Mouse (Mus musculus) MEL (cell line): ENCODE data around the gene Cenpa. TPM values are rescaled to one million over a fixed set of nuclear protein-coding genes. Genes with fewer than 3 reads are reported as not detected.

Source experiments
- DNase-seq: peaks from one replicate; pipeline ENCODE4 v3.0.0; 2011; ENCODE audit warnings: low read depth, low spot score
- H3K27ac ChIP-seq: 2 replicates; pipeline ENCODE4 v1.5.1; 2012; ENCODE audit warnings: low read depth, mild to moderate bottlenecking, control low read depth, low read length, moderate library complexity; ENCODE audit not compliant: control insufficient read depth
- H3K27me3 ChIP-seq, 2 experiments: fragments of 150-350 bp in 1 of 2; sonication (generic) in 1 of 2; 2 replicates each; pipeline ENCODE4 v1.6.1; 2012; ENCODE audit warnings: low read length in 2 of 2, mild to moderate bottlenecking in 2 of 2, improper control_type of control experiment in 1 of 2, moderate library complexity in 1 of 2; ENCODE audit not compliant: insufficient read depth in 2 of 2, control insufficient read depth in 1 of 2
- H3K36me3 ChIP-seq, 2 experiments: 2 replicates each; pipeline ENCODE4 v1.6.1; 2012 to 2014; ENCODE audit warnings: low read length in 2 of 2, improper control_type of control experiment in 1 of 2, inconsistent platforms in 1 of 2, mild to moderate bottlenecking in 1 of 2; ENCODE audit not compliant: insufficient read depth in 2 of 2, control insufficient read depth in 1 of 2
- H3K4me1 ChIP-seq, 2 experiments: fragments of 150-350 bp in 1 of 2; sonication (generic) in 1 of 2; 2 replicates each; pipeline ENCODE4 v1.6.1; 2012; ENCODE audit warnings: low read length in 2 of 2, improper control_type of control experiment in 1 of 2, mild to moderate bottlenecking in 1 of 2; ENCODE audit not compliant: insufficient read depth in 2 of 2, control insufficient read depth in 1 of 2
- H3K4me3 ChIP-seq, 2 experiments: fragments of 150-350 bp in 1 of 2; sonication (generic) in 1 of 2; 2 replicates each; pipeline ENCODE4 v1.5.1; 2012; ENCODE audit warnings: low read depth in 2 of 2, low read length in 2 of 2, mild to moderate bottlenecking in 2 of 2, moderate library complexity in 2 of 2, control low read depth in 1 of 2, improper control_type of control experiment in 1 of 2; ENCODE audit not compliant: control insufficient read depth in 1 of 2, insufficient read depth in 1 of 2
- H3K79me2 ChIP-seq: 2 replicates; pipeline ENCODE4 v1.6.1; 2012; ENCODE audit warnings: mild to moderate bottlenecking, low read length, moderate library complexity; ENCODE audit not compliant: control insufficient read depth, poor library complexity, insufficient read depth
- H3K9ac ChIP-seq: 2 replicates; pipeline ENCODE4 v1.6.1; 2012; ENCODE audit warnings: low read depth, mild to moderate bottlenecking, control low read depth, low read length, moderate library complexity; ENCODE audit not compliant: control insufficient read depth, poor library complexity, severe bottlenecking
- H3K9me3 ChIP-seq: fragments of 150-350 bp; sonication (generic); replicated peaks from 2 replicates; pipeline ENCODE4 v1.6.1; 2012; ENCODE audit warnings: mild to moderate bottlenecking, low read length, improper control_type of control experiment, moderate library complexity; ENCODE audit not compliant: insufficient read depth
- BHLHE40 ChIP-seq: IDR thresholded peaks from 2 replicates; pipeline ENCODE4 v1.6.1; 2012; ENCODE audit warnings: low read depth, mild to moderate bottlenecking, inconsistent platforms, low read length, improper control_type of control experiment, borderline replicate concordance
- CHD2 ChIP-seq: IDR thresholded peaks from 2 replicates; pipeline ENCODE4 v1.6.1; 2011; ENCODE audit warnings: low read length, improper control_type of control experiment
- E2F4 ChIP-seq: IDR thresholded peaks from 2 replicates; pipeline ENCODE4 v1.6.1; 2011; ENCODE audit warnings: low read depth, low read length, improper control_type of control experiment, borderline replicate concordance
- ELF1 ChIP-seq: IDR thresholded peaks from 2 replicates; pipeline ENCODE4 v1.6.1; 2014; ENCODE audit warnings: low read depth, mild to moderate bottlenecking, inconsistent platforms, low read length, improper control_type of control experiment, moderate library complexity
- EP300 ChIP-seq, 2 experiments: IDR thresholded peaks; 2 replicates each; pipeline ENCODE4 v1.6.1; 2011; ENCODE audit warnings: improper control_type of control experiment in 2 of 2, low read length in 2 of 2, low read depth in 1 of 2, mild to moderate bottlenecking in 1 of 2
- ETS1 ChIP-seq: IDR thresholded peaks from 2 replicates; pipeline ENCODE4 v1.6.1; 2012; ENCODE audit warnings: low read depth, mild to moderate bottlenecking, inconsistent platforms, low read length, improper control_type of control experiment, moderate library complexity
- GABPA ChIP-seq: IDR thresholded peaks from 2 replicates; pipeline ENCODE4 v1.6.1; 2012; ENCODE audit warnings: low read depth, mild to moderate bottlenecking, inconsistent platforms, low read length, improper control_type of control experiment, moderate library complexity
- HCFC1 ChIP-seq: IDR thresholded peaks from 2 replicates; pipeline ENCODE4 v1.6.1; 2012; ENCODE audit warnings: low read depth, mild to moderate bottlenecking, inconsistent platforms, low read length, improper control_type of control experiment, moderate library complexity
- MAX ChIP-seq: IDR thresholded peaks from 2 replicates; pipeline ENCODE4 v1.6.1; 2011; ENCODE audit warnings: low read length, improper control_type of control experiment
- MYB ChIP-seq: IDR thresholded peaks from 2 replicates; pipeline ENCODE4 v1.6.1; 2011; ENCODE audit warnings: mild to moderate bottlenecking, low read depth, low read length, improper control_type of control experiment
- NRF1 ChIP-seq: IDR thresholded peaks from 2 replicates; pipeline ENCODE4 v1.6.1; 2014; ENCODE audit warnings: low read depth, mild to moderate bottlenecking, inconsistent platforms, low read length, improper control_type of control experiment, moderate library complexity; ENCODE audit not compliant: poor library complexity, insufficient read depth, severe bottlenecking
- POLR2AphosphoS2 ChIP-seq: IDR thresholded peaks from 2 replicates; pipeline ENCODE4 v1.6.1; 2011; ENCODE audit warnings: low read length, improper control_type of control experiment
- POLR2AphosphoS5 ChIP-seq: IDR thresholded peaks from 2 replicates; pipeline ENCODE4 v1.6.1; 2012; ENCODE audit warnings: low read depth, borderline replicate concordance, mild to moderate bottlenecking, inconsistent platforms, low read length, moderate library complexity, mixed read lengths
- RAD21 ChIP-seq: IDR thresholded peaks from 2 replicates; pipeline ENCODE4 v1.6.1; 2011; ENCODE audit warnings: mild to moderate bottlenecking, low read depth, low read length, improper control_type of control experiment
- SIN3A ChIP-seq: IDR thresholded peaks from 2 replicates; pipeline ENCODE4 v1.6.1; 2012; ENCODE audit warnings: low read length, improper control_type of control experiment, inconsistent platforms
- TAL1 ChIP-seq: IDR thresholded peaks from 2 replicates; pipeline ENCODE4 v1.6.1; 2012; ENCODE audit warnings: mild to moderate bottlenecking, inconsistent platforms, low read length, moderate library complexity, mixed read lengths
- UBTF ChIP-seq: IDR thresholded peaks from 2 replicates; pipeline ENCODE4 v1.6.1; 2012; ENCODE audit warnings: low read depth, mild to moderate bottlenecking, inconsistent platforms, low read length, improper control_type of control experiment, moderate library complexity, borderline replicate concordance; ENCODE audit not compliant: insufficient read depth
- polyA plus RNA-seq, 2 experiments: library from polyadenylated mRNA; stranded (reverse) in 1 of 2; unstranded in 1 of 2; fragments of >175 nt in 1 of 2; fragments of >200 nt in 1 of 2; gene quantifications; 2 replicates each; pipeline versions ENCODE4 v1.2.1 to v1.2.4; 2012; ENCODE audit warnings: low replicate concordance in 2 of 2, low read depth in 1 of 2; ENCODE audit not compliant: insufficient read length in 2 of 2, insufficient read depth in 1 of 2, missing spikeins in 1 of 2
- total RNA-seq: library from RNA; depleted of rRNA; stranded (reverse); fragments of 300-350 nt; gene quantifications from 2 replicates; pipeline ENCODE4 v1.2.3, GENCODE M21; 2012

Gene Cenpa
- total and polyA plus RNA-seq, 3 experiments, result 100 to 566 (median 341) TPM

GRCm38 (mm10) chr5:30712441-30713298 lies 46.1 kb downstream of the Cenpa start (continued):
- TF ChIP-seq POLR2AphosphoS5 (no peak), GABPA (no peak), POLR2AphosphoS2 (no peak)

GRCm38 (mm10) chr5:30713299-30713675 lies 46.7 kb downstream of the Cenpa start:
- H3K9me3 ChIP-seq, result no peaks in the 10 kb centered on the region
- no peak overlapping the region for H3K9ac ChIP-seq
- DNase-seq, result no peak
- H3K4me1 ChIP-seq, result no peaks in the 10 kb centered on the region
- TF ChIP-seq SIN3A, result no peak
- H3K27ac ChIP-seq, result no peak overlapping the region
- H3K4me3 ChIP-seq, result no peak overlapping the region
- H3K27me3 ChIP-seq, result peaks cover 10 to 14% of the 10 kb centered on the region in 2 experiments
- H3K79me2 ChIP-seq, result no peaks in the 10 kb centered on the region
- H3K36me3 ChIP-seq, result no peaks in the 10 kb centered on the region

- Histone ChIP-seq H3K27me3 (peaks cover 8 to 10% of the 10 kb centered on the region in 2 experiments), H3K4me3 (no peak overlapping the region)
Measured at GRCm38 (mm10) chr5:30713691-30714090, 47.1 kb downstream of the Cenpa start.

GRCm38 (mm10) chr5:30716311-30716710 lies 49.7 kb downstream of the Cenpa start:
- Histone ChIP-seq H3K4me1 (no peaks in the 10 kb centered on the region), H3K27me3 (peaks cover 8 to 9% of the 10 kb centered on the region in 2 experiments), H3K4me3 (no peak overlapping the region), H3K36me3 (no peaks in the 10 kb centered on the region), H3K79me2 (no peaks in the 10 kb centered on the region), H3K27ac (no peak overlapping the region), H3K9me3 (no peaks in the 10 kb centered on the region), H3K9ac (no peak overlapping the region)
- no peak for DNase-seq
- TF ChIP-seq HCFC1, result no peak
- TF ChIP-seq BHLHE40, result no peak
- TF ChIP-seq ELF1, result no peak
- TF ChIP-seq E2F4, result no peak
- TF ChIP-seq ETS1, result no peak
- TF ChIP-seq EP300 (IDR thresholded peaks at IDR 0.05; ENCODE audit: low read depth in 1 of 2, low read length in 2 of 2), result no peak
- no peak for TF ChIP-seq UBTF

More at GRCm38 (mm10) chr5:30713691-30714090, 47.1 kb downstream of the Cenpa start:
- no peak for DNase-seq
- no peak for TF ChIP-seq POLR2AphosphoS2
- no peak for TF ChIP-seq CHD2
- no peak for TF ChIP-seq MAX
- no peak for TF ChIP-seq RAD21
- TF ChIP-seq ETS1, result no peak
- TF ChIP-seq NRF1, result no peak
- TF ChIP-seq HCFC1, result no peak
- TF ChIP-seq SIN3A, result no peak
- TF ChIP-seq MYB, result no peak
- TF ChIP-seq TAL1, result no peak
- Histone ChIP-seq H3K9me3 (no peaks in the 10 kb centered on the region), H3K4me1 (no peaks in the 10 kb centered on the region), H3K36me3 (no peaks in the 10 kb centered on the region), H3K79me2 (no peaks in the 10 kb centered on the region), H3K9ac (no peak overlapping the region), H3K27ac (no peak overlapping the region)
